Mouse (Mus musculus) liver, embryonic 14.5 days (tissue): ENCODE data around the gene Gtf2f2.

Experiments used
- CTCF ChIP-seq: IDR thresholded peaks from 2 replicates; pipeline ENCODE4 v1.5.1; 2016; ENCODE audit warnings: antibody characterized with exemption, low read depth, control low read depth
- EP300 ChIP-seq: IDR thresholded peaks from 2 replicates; pipeline ENCODE4 v1.6.1; 2016; ENCODE audit warnings: antibody characterized with exemption, low read depth

DNA sequence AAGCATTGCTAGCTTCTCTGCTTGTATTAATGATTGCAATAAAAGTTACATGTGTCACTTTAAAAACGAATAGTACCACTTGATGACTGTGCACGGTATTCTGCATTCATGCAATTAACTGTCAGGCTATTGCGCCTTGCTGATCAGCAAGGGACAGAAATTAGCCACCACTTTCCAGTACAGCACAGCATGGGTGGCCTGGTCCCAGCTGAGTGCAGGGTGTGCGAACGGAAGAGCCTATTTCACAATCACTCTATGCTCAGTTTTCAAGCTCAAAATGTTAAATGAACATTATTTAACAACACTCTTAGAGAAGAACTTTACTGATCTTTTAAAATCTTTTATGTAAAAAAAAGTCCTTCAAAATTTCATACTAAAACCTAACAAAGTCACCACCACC is 46.7 kb downstream of the Gtf2f2 start:
- no peak for TF ChIP-seq CTCF
- TF ChIP-seq EP300: no peak
